Mouse (Mus musculus): Measurements from ENCODE around the gene Fbxl18.

- TF ChIP-seq MYC (IDR thresholded peaks at IDR 0.05; ENCODE audit: low read depth, low read length) (no peak), ETS1 (IDR thresholded peaks at IDR 0.05; ENCODE audit: low read depth, low read length) (no peak), POLR2A (IDR thresholded peaks at IDR 0.05; ENCODE audit: control insufficient read depth in 1 of 2, insufficient read depth in 1 of 2, low read depth in 1 of 2, low read length in 2 of 2, poor library complexity in 1 of 2) (no peak), CTCF (IDR thresholded peaks at IDR 0.05 in 2 of 3, conservative IDR thresholded peaks at IDR 0.05 in 1 of 3; ENCODE audit: control insufficient read depth in 1 of 3, insufficient read depth in 1 of 3, low read depth in 2 of 3, low read length in 3 of 3, poor library complexity in 1 of 3, severe bottlenecking in 1 of 3) (no peak), MAX (IDR thresholded peaks at IDR 0.05; ENCODE audit: low read length) (no peak), MEF2A (IDR thresholded peaks at IDR 0.05; ENCODE audit: extremely low read depth, insufficient replicate concordance, low read depth, low read length, poor library complexity, severe bottlenecking) (no peak)
Measured at GRCm38 (mm10) chr5:142916593-142916992, 21.4 kb upstream of the Fbxl18 start.
